Mouse (Mus musculus) mature B cell (primary cell): ENCODE results near the gene Brsk2.

Experiments
- in situ Hi-C: fragments of 300-500 bp; cut with MboI; formaldehyde crosslinking; loops from 2 replicates; pipeline ENCODE4 v1.14.3; 2019

Brsk2 gene

GRCm38 (mm10) chr7:142025926-142026325, 76.4 kb downstream of the Brsk2 start:
- in situ Hi-C loops: no loop called here

GRCm38 (mm10) chr7:142030073-142030472, 80.5 kb downstream of the Brsk2 start:
- in situ Hi-C loops: no loop called here

- in situ Hi-C loops: no loop called here
Observed at GRCm38 (mm10) chr7:142034198-142034597, 84.6 kb downstream of the Brsk2 start.

- in situ Hi-C loops: no loop called here
Observed at GRCm38 (mm10) chr7:142035048-142035811, 85.7 kb downstream of the Brsk2 start.

- in situ Hi-C loops: no loop called here
Observed at GRCm38 (mm10) chr7:142037553-142038170, 88.1 kb downstream of the Brsk2 start.

- in situ Hi-C loops: no loop called here
Observed at GRCm38 (mm10) chr7:142040756-142041155, 91.2 kb downstream of the Brsk2 start.

GRCm38 (mm10) chr7:142045344-142045743, 95.8 kb downstream of the Brsk2 start:
- in situ Hi-C loops: no loop called here

GRCm38 (mm10) chr7:142045932-142046331, 96.4 kb downstream of the Brsk2 start:
- in situ Hi-C loops: no loop called here

GRCm38 (mm10) chr7:142050536-142050935, 101.0 kb downstream of the Brsk2 start:
- in situ Hi-C loops: no loop called here
